Mouse (Mus musculus) regulatory T cell (primary cell): ENCODE data around the gene Gm7030.
"Not testable (repeated sequence)": the region's sequence is repeated elsewhere in the genome, so short reads cannot be mapped to it uniquely, and the experiment has no call there.

Experiments
- in situ Hi-C: fragments of 300-600 bp; cut with MboI, MseI; formaldehyde crosslinking; loops from one replicate; pipeline ENCODE4 v1.15.1; 2025; ENCODE audit warnings: high pct_unique_total_duplicates

Gm7030 gene

GRCm38 (mm10) chr17:36082519-36083232, 46.5 kb downstream of the Gm7030 start:
- in situ Hi-C loops: not testable (repeated sequence)

GRCm38 (mm10) chr17:36081901-36082300, 47.3 kb downstream of the Gm7030 start:
- in situ Hi-C loops: not testable (repeated sequence)

- in situ Hi-C loops: no loop called here
These were observed 68.4 kb downstream of the Gm7030 start for GRCm38 (mm10) chr17:36060829-36061228.
